Mouse (Mus musculus) liver, adult 2 months (tissue): Measurements from ENCODE around the gene Mmp21.

Experiments used
- CTCF ChIP-seq: fragments of 200-500 bp; IDR thresholded peaks from 2 replicates; pipeline ENCODE4 v1.5.1; 2011; ENCODE audit warnings: low read depth, low read length, control low read depth
- POLR2A ChIP-seq: fragments of 200-500 bp; IDR thresholded peaks from 2 replicates; pipeline ENCODE4 v1.6.1; 2011; ENCODE audit warnings: low read length, control low read depth; ENCODE audit not compliant: insufficient read depth; ENCODE audit errors: extremely low read depth

DNA sequence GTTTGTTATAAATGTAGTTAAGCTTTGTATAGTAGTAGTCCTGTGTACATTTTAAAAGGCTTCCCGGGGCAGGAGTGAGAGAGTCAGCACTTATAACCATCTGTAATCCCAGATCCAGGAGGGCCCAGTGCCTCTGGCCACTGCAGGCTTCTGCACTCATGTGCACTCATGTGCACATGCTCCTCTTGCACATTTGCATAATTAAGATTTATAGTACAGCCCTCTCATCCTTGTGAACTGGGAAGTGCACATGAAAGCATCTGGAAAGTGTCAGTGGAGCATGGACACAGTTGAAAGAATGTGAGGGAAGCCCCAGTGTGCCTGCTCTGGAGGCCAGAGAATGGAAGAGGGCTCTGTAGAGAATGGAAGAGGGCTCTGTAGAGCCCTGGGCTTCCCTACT, 17.4 kb downstream of the Mmp21 start:
- no peak for TF ChIP-seq CTCF
- TF ChIP-seq POLR2A = no peak
